Mouse (Mus musculus) forebrain, embryonic 16.5 days (tissue): ENCODE results near the gene Ttc12. TPM values are rescaled to one million over a fixed set of nuclear protein-coding genes. Genes with fewer than 3 reads are reported as not detected.

Experiments
- ATAC-seq: fragments of 200-750 bp; cut with Nextera tagmentation; 2 replicates; pipeline ENCODE4 v1.8.0; 2017; ENCODE audit warnings: mild to moderate bottlenecking, moderate library complexity
- H3K27ac ChIP-seq: fragments of 300-500 bp; sonication (generic); 2 replicates; pipeline ENCODE4 v1.5.1; 2014; ENCODE audit warnings: low read length, control low read depth
- H3K27me3 ChIP-seq: fragments of 300-500 bp; sonication (generic); replicated peaks from 2 replicates; pipeline ENCODE4 v1.6.1; 2014; ENCODE audit warnings: low read length; ENCODE audit not compliant: control insufficient read depth, insufficient read depth
- H3K36me3 ChIP-seq: fragments of 300-500 bp; sonication (generic); 2 replicates; pipeline ENCODE4 v1.6.1; 2014; ENCODE audit not compliant: control insufficient read depth, insufficient read depth
- H3K4me1 ChIP-seq: fragments of 300-500 bp; sonication (generic); replicated peaks from 2 replicates; pipeline ENCODE4 v1.6.1; 2014; ENCODE audit warnings: low read length; ENCODE audit not compliant: control insufficient read depth, insufficient read depth
- H3K4me2 ChIP-seq: fragments of 300-500 bp; sonication (generic); 2 replicates; pipeline ENCODE4 v1.6.1; 2014; ENCODE audit warnings: mild to moderate bottlenecking, low read length, control low read depth
- H3K4me3 ChIP-seq: fragments of 300-500 bp; sonication (generic); replicated peaks from 2 replicates; pipeline ENCODE4 v1.5.1; 2014; ENCODE audit warnings: mild to moderate bottlenecking, low read length, control low read depth
- H3K9ac ChIP-seq: fragments of 300-500 bp; sonication (generic); replicated peaks from 2 replicates; pipeline ENCODE4 v1.6.1; 2014; ENCODE audit warnings: low read depth, low read length, control low read depth
- H3K9me3 ChIP-seq: fragments of 300-500 bp; sonication (generic); 2 replicates; pipeline ENCODE4 v1.6.1; 2016; ENCODE audit warnings: low read length; ENCODE audit not compliant: control insufficient read depth
- WGBS: fragments of 180-500 bp; shearing (Covaris S2); extraction: QIAGEN DNeasy Blood & Tissue Kit; methylation state at CpG from one replicate; pipeline ENCODE4 v1.1.7; 2014; 5-methylcytosine and 5-hydroxymethylcytosine counted together
- polyA plus RNA-seq: library from polyadenylated mRNA; unstranded; fragments of >200 nt; fragmentation: Nextera tagmentation; extraction: Ambion mirVana; gene quantifications from 2 replicates; pipeline ENCODE4 v1.2.1, GENCODE M21; 2015

Gene Ttc12
- polyA plus RNA-seq, 1 experiment from 2014 or later = 1.0 TPM

DNA sequence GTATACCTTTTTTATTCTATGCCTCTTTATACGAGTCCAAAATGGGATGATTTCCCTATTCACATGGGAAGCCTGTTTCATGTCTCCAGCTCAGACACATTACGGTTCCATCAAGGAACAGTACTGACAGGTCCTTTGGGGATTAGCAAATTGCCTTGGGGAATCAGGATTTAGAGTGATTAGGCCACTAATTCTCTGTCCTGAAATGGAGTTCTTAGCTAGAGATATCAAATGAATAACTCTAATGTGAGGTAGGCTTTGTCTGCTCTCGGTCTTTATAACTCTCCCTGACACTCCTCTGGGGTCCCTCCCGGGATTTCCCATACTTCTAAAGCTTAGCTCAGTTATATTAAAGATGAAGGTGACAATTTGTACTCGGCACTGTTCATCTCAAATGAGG lies 42.0 kb upstream of the Ttc12 start:
- Histone ChIP-seq H3K27me3 (no peaks in the 10 kb centered on the region), H3K27ac (no peak overlapping the region), H3K4me3 (no peak overlapping the region), H3K4me1 (peaks cover 3% of the 10 kb centered on the region; the same call in 1 of the 2 replicates), H3K9ac (no peak overlapping the region), H3K9me3 (no peaks in the 10 kb centered on the region), H3K36me3 (peaks cover 2% of the 10 kb centered on the region; the same call in 1 of the 2 replicates), H3K4me2 (no peak overlapping the region)
- no peak for ATAC-seq
- 31% methylated on average over 5 of the region's 5 CpGs for WGBS

DNA sequence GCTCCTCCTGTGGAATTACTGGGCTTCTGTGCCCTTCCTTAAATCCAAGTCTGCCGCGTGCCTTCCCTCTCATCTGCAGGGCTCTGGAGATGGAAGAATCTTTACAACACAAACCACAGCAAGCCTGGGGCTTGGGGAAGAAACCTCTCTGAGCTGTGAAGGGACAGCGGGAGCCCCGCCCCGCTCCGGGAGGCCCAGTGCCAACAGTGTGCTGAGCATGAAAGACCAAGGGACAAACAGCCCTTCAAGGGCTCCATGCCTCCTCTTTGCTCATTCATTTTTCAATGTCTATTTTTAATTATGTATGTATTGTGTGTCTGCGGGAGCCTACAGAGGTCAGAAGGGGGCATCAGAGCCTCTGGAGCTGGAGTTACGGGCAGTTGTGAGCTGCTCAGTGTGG lies 41.3 kb upstream of the Ttc12 start:
- no peak for ATAC-seq
- WGBS = 48% methylated on average over 8 of the region's 8 CpGs
- Histone ChIP-seq H3K4me1 (peaks cover 3% of the 10 kb centered on the region; the same call in 1 of the 2 replicates), H3K4me2 (no peak overlapping the region), H3K4me3 (no peak overlapping the region), H3K27ac (no peak overlapping the region), H3K27me3 (no peaks in the 10 kb centered on the region), H3K36me3 (peaks cover 2% of the 10 kb centered on the region; the same call in 1 of the 2 replicates), H3K9ac (no peak overlapping the region), H3K9me3 (no peaks in the 10 kb centered on the region)

DNA sequence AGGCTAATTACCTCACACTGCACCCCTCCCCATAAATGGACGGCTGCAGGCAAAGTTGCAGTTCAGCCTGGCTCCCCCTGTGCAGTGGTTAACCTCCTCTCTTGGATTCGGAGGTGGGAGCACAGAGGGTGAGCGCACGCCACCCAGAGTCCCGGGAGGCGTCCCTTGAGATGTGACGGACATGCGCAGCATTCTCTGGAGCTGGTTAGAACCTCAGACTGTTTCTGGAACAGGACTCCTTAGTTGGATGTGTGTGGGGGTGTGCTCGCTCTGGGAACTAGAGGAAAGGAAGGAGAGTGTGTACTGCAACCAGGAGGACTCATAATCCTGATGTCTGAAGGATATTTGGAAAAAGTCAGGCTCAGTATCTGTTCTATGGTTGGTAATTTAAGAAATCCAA lies 38.7 kb upstream of the Ttc12 start:
- Histone ChIP-seq H3K4me3 (no peak overlapping the region), H3K27ac (no peak overlapping the region), H3K4me2 (no peak overlapping the region), H3K4me1 (peaks cover 3% of the 10 kb centered on the region; the same call in 1 of the 2 replicates), H3K36me3 (peaks cover 9% of the 10 kb centered on the region), H3K9me3 (no peaks in the 10 kb centered on the region), H3K9ac (no peak overlapping the region), H3K27me3 (no peaks in the 10 kb centered on the region)
- 79% methylated on average over 9 of the region's 9 CpGs for WGBS
- no peak for ATAC-seq

DNA sequence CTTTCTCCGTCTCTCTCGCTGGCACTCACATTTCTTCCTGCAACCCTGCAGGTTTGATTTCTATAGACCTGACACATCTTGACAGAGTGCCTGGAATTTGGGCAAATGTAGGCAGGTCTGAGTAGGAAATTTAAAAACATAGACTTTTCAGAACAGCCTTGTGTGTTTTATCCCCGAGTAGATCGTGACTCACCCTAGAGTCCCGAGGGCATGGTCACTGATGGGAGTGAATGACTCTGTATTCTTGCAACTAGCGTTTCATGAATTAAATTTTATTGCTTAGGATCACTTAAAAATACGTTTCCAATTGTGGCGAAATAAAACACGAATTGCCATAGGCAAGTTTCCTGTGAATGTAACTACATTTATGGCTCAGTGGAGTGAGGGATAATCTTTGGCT lies 37.9 kb upstream of the Ttc12 start:
- H3K27ac ChIP-seq = no peak overlapping the region
- no peaks in the 10 kb centered on the region for H3K9me3 ChIP-seq
- no peak overlapping the region for H3K4me2 ChIP-seq
- H3K4me3 ChIP-seq = no peak overlapping the region
- 0 out of 2 replicates have a peak, but pooled peaks cover 3% of the 10 kb centered on the region for H3K4me1 ChIP-seq
- no peaks in the 10 kb centered on the region for H3K27me3 ChIP-seq
- H3K9ac ChIP-seq = no peak overlapping the region
- WGBS = 88% methylated on average over 9 of the region's 9 CpGs
- peaks cover 16% of the 10 kb centered on the region for H3K36me3 ChIP-seq
- no peak for ATAC-seq

- Histone ChIP-seq H3K36me3 (peaks cover 17% of the 10 kb centered on the region), H3K9me3 (no peaks in the 10 kb centered on the region), H3K27me3 (no peaks in the 10 kb centered on the region), H3K4me1 (no peaks in the 10 kb centered on the region), H3K9ac (no peak overlapping the region), H3K4me3 (no peak overlapping the region), H3K4me2 (no peak overlapping the region), H3K27ac (no peak overlapping the region)
- no peak for ATAC-seq
- 90% methylated on average over 2 of the region's 2 CpGs for WGBS
Observed at GRCm38 (mm10) chr9:49514306-49514705, 28.3 kb upstream of the Ttc12 start.

GRCm38 (mm10) chr9:49510666-49511065 lies 24.6 kb upstream of the Ttc12 start:
- no peak overlapping the region for H3K27ac ChIP-seq
- ATAC-seq = no peak
- WGBS = 99% methylated on average over 4 of the region's 4 CpGs

GRCm38 (mm10) chr9:49509628-49510027 lies 23.6 kb upstream of the Ttc12 start:
- ATAC-seq = no peak
- H3K36me3 ChIP-seq = peaks cover 27% of the 10 kb centered on the region
- H3K9ac ChIP-seq = no peak overlapping the region
- WGBS = 95% methylated on average over 8 of the region's 8 CpGs
- H3K27ac ChIP-seq = no peak overlapping the region
- no peak overlapping the region for H3K4me2 ChIP-seq
- no peaks in the 10 kb centered on the region for H3K4me1 ChIP-seq
- H3K4me3 ChIP-seq = no peak overlapping the region
- no peaks in the 10 kb centered on the region for H3K9me3 ChIP-seq
- H3K27me3 ChIP-seq = no peaks in the 10 kb centered on the region

More at GRCm38 (mm10) chr9:49510666-49511065, 24.6 kb upstream of the Ttc12 start:
- Histone ChIP-seq H3K36me3 (peaks cover 26% of the 10 kb centered on the region), H3K4me1 (no peaks in the 10 kb centered on the region), H3K4me2 (no peak overlapping the region), H3K4me3 (no peak overlapping the region), H3K9ac (no peak overlapping the region), H3K27me3 (no peaks in the 10 kb centered on the region), H3K9me3 (no peaks in the 10 kb centered on the region)

DNA sequence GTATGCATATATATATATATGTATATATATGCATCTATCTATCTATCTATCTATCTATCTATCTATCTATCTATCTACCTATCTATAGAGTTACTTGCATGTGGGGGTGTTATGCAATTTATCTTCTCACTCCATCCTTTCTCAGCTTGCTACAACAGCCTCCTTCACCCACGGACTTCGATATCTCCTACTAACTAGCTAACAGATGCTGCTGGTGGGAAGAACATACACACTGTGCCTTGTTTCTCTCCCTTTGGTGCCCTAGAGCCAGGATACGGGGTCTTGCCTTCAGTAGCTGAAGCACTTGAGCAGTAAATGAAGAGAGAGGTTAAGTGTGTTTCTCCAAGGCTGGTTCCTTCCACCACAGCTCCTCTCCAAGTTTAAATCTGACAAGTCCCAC lies 23.1 kb upstream of the Ttc12 start:
- H3K4me3 ChIP-seq = no peak overlapping the region
- H3K9me3 ChIP-seq = no peaks in the 10 kb centered on the region
- no peak overlapping the region for H3K9ac ChIP-seq
- H3K27me3 ChIP-seq = no peaks in the 10 kb centered on the region
- H3K4me1 ChIP-seq = no peaks in the 10 kb centered on the region
- peaks cover 27% of the 10 kb centered on the region for H3K36me3 ChIP-seq
- 91% methylated on average over 3 of the region's 3 CpGs for WGBS
- H3K27ac ChIP-seq = no peak overlapping the region
- no peak overlapping the region for H3K4me2 ChIP-seq
- no peak for ATAC-seq

DNA sequence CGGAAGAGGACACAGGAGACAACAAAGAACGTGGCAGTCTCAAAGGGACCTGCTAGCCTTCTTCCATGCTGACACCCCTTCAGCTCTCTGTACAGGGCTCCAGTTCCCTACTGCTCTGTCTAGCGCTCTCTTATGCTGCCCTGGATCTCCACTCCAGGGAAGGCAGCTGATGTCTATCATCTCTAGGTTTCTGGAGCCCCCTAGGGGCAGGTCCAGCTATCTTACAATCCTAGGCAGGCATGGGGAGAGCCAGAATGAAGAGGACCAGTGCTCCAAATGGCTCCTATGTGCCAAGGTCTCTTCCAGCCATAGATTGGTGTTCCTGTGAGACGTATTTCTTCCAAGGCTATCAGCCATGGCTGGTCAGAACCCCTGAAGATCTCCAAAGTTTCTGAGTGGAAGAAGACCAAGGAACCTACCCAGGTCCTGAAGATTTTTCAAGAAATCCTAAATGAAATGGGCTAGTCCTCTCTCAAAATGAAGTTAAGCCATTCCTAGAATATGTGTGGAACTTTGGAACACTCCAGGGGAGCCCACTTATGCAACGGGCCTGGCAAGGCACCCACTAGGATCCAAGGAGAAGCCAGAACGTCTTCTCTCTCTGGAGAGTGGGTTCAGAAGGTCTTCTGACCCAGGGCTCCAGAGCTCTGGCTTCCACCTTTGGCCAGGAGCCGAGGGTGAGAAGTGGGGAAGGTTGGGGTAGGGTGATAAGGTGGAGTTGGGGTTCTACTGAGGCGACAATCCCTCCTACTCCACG lies 22.0 kb upstream of the Ttc12 start:
- H3K36me3 ChIP-seq = peaks cover 29% of the 10 kb centered on the region
- no peaks in the 10 kb centered on the region for H3K9me3 ChIP-seq
- no peaks in the 10 kb centered on the region for H3K4me1 ChIP-seq
- H3K4me3 ChIP-seq = no peak overlapping the region
- no peak for ATAC-seq
- WGBS = 91% methylated on average over 9 of the region's 9 CpGs
- no peak overlapping the region for H3K27ac ChIP-seq
- no peak overlapping the region for H3K4me2 ChIP-seq
- no peak overlapping the region for H3K9ac ChIP-seq
- no peaks in the 10 kb centered on the region for H3K27me3 ChIP-seq
